Mouse (Mus musculus) heart, postnatal 25 days (tissue): ENCODE data around the gene Hadha. TPM values are rescaled to one million over a fixed set of nuclear protein-coding genes. Genes with fewer than 3 reads are reported as not detected.
A peak's percentile ranks its signal among the peaks of the same experiment; 100 is the strongest.

Source experiments
- DNase-seq: peaks from one replicate; pipeline ENCODE4 v3.0.0; 2022; ENCODE audit warnings: low spot score
- intact Hi-C: fragments of 180-260 bp; cut with DNase I; formaldehyde crosslinking; loops from one replicate; pipeline ENCODE4 v1.15.1; 2025
- microRNA-seq: library from miRNA; unstranded; fragments of <30 nt; microRNA quantifications from one replicate; pipeline ENCODE4 v1.2.0, GENCODE M21; 2022
- total RNA-seq, 2 experiments: library from RNA; stranded (reverse); gene quantifications; 2 replicates each; pipeline ENCODE4 v1.2.3; 2021

The Hadha gene
- total RNA-seq, 2 experiments from 2014 or later = 1,064 to 1,096 TPM

DNA sequence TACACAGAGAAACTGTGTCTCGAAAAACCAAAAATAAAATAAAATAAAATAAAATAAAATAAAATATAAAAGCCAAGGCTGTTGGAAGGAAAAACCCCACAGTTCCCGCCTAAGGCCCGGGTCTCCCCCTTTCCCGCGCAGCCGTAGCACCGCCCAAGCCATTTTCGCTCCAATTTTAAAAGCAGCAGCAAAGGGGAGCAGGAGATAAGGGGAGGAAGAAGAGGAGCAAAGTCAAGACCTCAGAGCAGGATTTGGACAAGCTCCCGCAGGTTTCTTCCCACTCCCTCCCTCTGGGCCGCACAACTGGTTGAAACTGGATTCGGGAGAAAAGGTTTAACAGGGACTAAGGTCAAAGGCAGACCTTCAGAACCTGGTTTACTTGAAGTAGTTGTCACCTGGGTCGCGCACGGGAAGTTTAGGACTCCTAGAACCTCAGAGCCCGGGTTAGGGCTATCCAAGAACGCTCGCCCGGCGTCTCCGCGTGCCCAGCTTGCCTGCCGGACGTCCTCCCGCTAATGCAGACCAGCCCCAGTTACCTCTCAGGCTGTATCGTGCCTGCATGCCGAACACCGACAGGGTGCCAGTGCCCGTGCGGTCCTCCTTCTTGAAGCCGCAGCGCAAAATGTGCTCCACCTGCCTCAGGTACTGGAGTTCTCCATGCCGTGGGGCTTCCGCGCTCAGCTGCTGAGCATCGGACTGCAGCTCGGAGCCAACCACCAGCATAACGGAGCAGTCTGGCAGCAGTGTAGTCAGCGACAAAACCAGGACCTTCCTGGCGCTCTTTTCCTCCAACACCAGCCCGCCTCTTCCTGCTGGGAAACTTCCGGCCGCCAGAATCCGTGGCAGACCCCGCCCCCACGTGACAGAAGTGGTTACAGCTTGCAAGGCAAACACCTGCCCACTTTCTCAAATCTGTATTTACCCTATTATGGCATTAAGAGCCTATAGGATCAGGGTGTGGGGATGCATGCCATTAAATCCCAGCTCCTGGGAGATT, 81.8 kb downstream of the Hadha start, which contains the start of gene Tyms:
Gene Tyms (minus strand): TSS at position 793 of the 997 bp plus-strand sequence.
- DNase-seq = peak; percentile 60
- intact Hi-C loops = loop anchor here (10.0 kb wide), 1 partner anchor 248 kb away; no protein-coding TSS in a partner anchor

DNA sequence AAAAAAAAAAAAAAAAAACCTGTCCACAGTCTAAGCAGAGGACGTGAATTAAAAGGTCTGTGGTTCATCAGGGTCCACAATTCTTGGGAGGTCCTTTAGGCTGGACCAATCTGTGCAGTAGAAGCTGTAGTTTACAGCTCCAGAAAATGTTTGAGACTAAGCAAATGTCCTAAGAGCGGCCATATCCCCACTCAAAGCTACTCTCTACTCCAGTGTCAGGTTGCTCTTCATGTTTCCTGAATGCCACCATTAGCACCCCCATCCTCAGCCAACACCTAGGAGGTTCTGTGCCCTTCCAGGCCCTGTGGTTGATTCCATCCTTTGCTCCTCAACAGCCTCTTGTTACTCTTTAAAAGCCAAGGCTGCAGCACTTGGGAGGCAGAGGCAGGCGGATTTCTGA, 82.6 kb downstream of the Hadha start:
- intact Hi-C loops = loop anchor here (10.0 kb wide), 1 partner anchor 248 kb away; no protein-coding TSS in a partner anchor
- DNase-seq = no peak

DNA sequence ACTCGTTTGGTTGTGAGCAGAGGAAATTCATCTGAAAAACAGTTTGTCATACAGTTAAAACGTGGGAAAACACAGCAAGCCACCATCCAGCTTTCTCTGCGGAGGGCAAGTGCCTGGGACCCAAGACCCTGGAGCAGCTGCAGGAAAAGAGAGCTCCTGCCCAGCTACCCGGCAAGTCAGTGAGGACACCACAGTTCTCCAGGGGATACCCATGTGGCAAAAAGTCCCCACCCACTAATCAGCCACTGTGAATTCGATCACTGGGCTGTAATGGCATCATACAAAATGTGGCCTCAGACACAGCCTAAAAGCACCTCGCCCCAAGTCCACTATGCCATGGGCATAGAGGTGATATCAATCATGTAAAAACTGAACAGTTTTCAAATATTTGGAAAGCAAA, 83.3 kb downstream of the Hadha start:
- no peak for DNase-seq
- intact Hi-C loops = loop anchor here (10.0 kb wide), 1 partner anchor 247 kb away; no protein-coding TSS in a partner anchor

Small RNA genes lying within 50 kb of the gene (microRNA-seq; reads per million reads assigned to microRNA genes)
- 7.8 reads per million, percentile 21 among the genes with 10 or more reads in this experiment for gene Mir1960

Other genes starting within 250 kb of the Hadha start
- not detected for gene Il6, start 142.0 kb downstream of the Hadha start, total RNA-seq
- gene Tyms, start 81.5 kb downstream of the Hadha start, total RNA-seq = 1 to 10 TPM; 2.4 to 5.2 TPM
- under 1 TPM; 0.05 to 0.11 TPM for gene Garem2, start 50.0 kb downstream of the Hadha start, total RNA-seq
- gene 3110082J24Rik, start 49.1 kb downstream of the Hadha start, total RNA-seq = not detected
- 1,000 to 10,000 TPM; 1,651 to 1,795 TPM for gene Hadhb, start 86 bp upstream of the Hadha start, total RNA-seq
- under 1 TPM; 0.08 to 0.11 TPM for gene Adgrf3, start 50.6 kb upstream of the Hadha start, total RNA-seq
- 10 to 100 TPM; 14.1 to 16.2 TPM for gene Selenoi, start 77.4 kb upstream of the Hadha start, total RNA-seq
- gene Drc1, start 126.2 kb upstream of the Hadha start, total RNA-seq = not detected